Mouse (Mus musculus) kidney, postnatal 0 days (tissue): ENCODE results near the gene Lrp5. TPM values are rescaled to one million over a fixed set of nuclear protein-coding genes. Genes with fewer than 3 reads are reported as not detected.
"Not testable (repeated sequence)": the region's sequence is repeated elsewhere in the genome, so short reads cannot be mapped to it uniquely, and the experiment has no call there.

ENCODE experiments used
- ATAC-seq: fragments of 200-750 bp; cut with Nextera tagmentation; replicated peaks from 2 replicates; pipeline ENCODE4 v1.8.0; 2017; ENCODE audit warnings: low read depth, moderate number of reproducible peaks, moderate TSS enrichment, moderate library complexity; ENCODE audit not compliant: low FRiP score
- DNase-seq: peaks from one replicate; pipeline ENCODE4 v3.0.0-alpha.2; 2016; ENCODE audit warnings: low spot score
- H3K27ac ChIP-seq: fragments of 300-500 bp; sonication (generic); 2 replicates; pipeline ENCODE4 v1.5.1; 2014; ENCODE audit warnings: mild to moderate bottlenecking
- H3K27me3 ChIP-seq: fragments of 300-500 bp; sonication (generic); 2 replicates; pipeline ENCODE4 v1.6.1; 2014; ENCODE audit warnings: low read length, mixed read lengths; ENCODE audit not compliant: insufficient read depth
- H3K36me3 ChIP-seq: fragments of 300-500 bp; sonication (generic); 2 replicates; pipeline ENCODE4 v1.6.1; 2014; ENCODE audit warnings: low read length, mixed read lengths; ENCODE audit not compliant: insufficient read depth
- H3K4me1 ChIP-seq: fragments of 300-500 bp; sonication (generic); replicated peaks from 2 replicates; pipeline ENCODE4 v1.6.1; 2014; ENCODE audit warnings: antibody characterized with exemption, low read length, mixed read lengths; ENCODE audit not compliant: insufficient read depth
- H3K4me2 ChIP-seq: fragments of 300-500 bp; sonication (generic); 2 replicates; pipeline ENCODE4 v1.6.1; 2014; ENCODE audit warnings: mild to moderate bottlenecking, low read length, moderate library complexity, mixed read lengths
- H3K4me3 ChIP-seq: fragments of 300-500 bp; sonication (generic); replicated peaks from 2 replicates; pipeline ENCODE4 v1.5.1; 2014; ENCODE audit warnings: low read depth, low read length
- H3K9ac ChIP-seq: fragments of 300-500 bp; sonication (generic); 2 replicates; pipeline ENCODE4 v1.6.1; 2014; ENCODE audit warnings: low read depth, low read length
- H3K9me3 ChIP-seq: fragments of 300-500 bp; sonication (generic); replicated peaks from 2 replicates; pipeline ENCODE4 v1.6.1; 2016; ENCODE audit warnings: low read length, inconsistent platforms, mixed read lengths
- CTCF ChIP-seq: IDR thresholded peaks from 2 replicates; pipeline ENCODE4 v1.5.1; 2016; ENCODE audit warnings: antibody characterized with exemption, low read depth, mild to moderate bottlenecking, moderate library complexity
- WGBS: fragments of 180-500 bp; shearing (Covaris S2); extraction: QIAGEN DNeasy Blood & Tissue Kit; methylation state at CpG from one replicate; pipeline ENCODE4 v1.1.7; 2014; 5-methylcytosine and 5-hydroxymethylcytosine counted together
- polyA plus RNA-seq: library from polyadenylated mRNA; unstranded; fragments of >200 nt; fragmentation: Nextera tagmentation; extraction: Ambion mirVana; gene quantifications from 2 replicates; pipeline ENCODE4 v1.2.1, GENCODE M21; 2015

The Lrp5 gene
- polyA plus RNA-seq, 1 experiment from 2014 or later: 3.5 TPM

DNA sequence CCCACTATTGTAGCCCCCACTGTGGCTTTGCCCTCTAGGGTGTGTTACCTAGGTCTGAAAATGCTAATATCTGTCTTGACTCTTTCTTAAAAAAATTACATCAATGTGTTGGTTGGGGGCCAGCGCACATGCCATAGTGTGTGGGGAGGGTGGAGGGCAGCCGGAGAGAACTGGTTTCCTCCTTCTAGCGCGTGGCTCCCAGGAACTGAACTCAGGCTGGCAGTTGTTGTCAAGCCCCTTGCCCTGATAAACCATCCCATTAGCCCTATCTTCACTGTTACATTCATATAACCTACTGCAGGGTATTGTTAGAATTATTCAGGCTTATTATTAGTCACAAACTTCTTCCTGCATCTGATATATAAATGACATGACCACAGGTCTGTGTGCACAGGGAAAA, 96.4 kb downstream of the Lrp5 start:
- TF ChIP-seq CTCF: no peak
- Histone ChIP-seq H3K4me2 (no peak overlapping the region), H3K36me3 (peaks cover 76% of the 10 kb centered on the region), H3K9me3 (no peaks in the 10 kb centered on the region), H3K4me3 (no peak overlapping the region), H3K4me1 (no peaks in the 10 kb centered on the region), H3K27me3 (no peaks in the 10 kb centered on the region), H3K9ac (no peak overlapping the region), H3K27ac (no peak overlapping the region)
- WGBS: 91% methylated on average over 4 of the region's 4 CpGs
- DNase-seq (no peak), ATAC-seq (no peak)

DNA sequence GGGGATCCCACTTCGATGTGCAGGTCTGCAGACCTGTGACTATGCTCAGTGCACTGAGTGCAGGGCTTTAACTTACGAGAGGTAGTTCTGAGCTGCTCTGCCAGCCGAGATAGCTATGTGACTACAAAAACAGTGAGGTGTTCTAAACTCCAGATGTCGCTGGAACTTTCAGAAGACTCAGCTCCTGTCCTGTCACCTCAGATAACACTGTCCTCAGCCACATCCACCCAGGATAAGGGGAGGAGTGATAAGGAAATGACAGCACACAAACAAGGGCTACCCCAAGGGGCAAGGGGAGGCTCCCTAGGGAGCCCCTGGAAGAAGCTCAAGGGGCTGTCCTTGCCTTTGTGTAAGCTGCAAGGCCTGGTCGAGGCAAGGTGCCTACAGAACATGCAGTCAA, 96.8 kb downstream of the Lrp5 start:
- no peak overlapping the region for H3K4me2 ChIP-seq
- ATAC-seq (no peak), DNase-seq (no peak)
- no peaks in the 10 kb centered on the region for H3K4me1 ChIP-seq
- H3K36me3 ChIP-seq: peaks cover 74% of the 10 kb centered on the region
- H3K27me3 ChIP-seq: no peaks in the 10 kb centered on the region
- WGBS: 89% methylated on average over 5 of the region's 5 CpGs
- no peak overlapping the region for H3K27ac ChIP-seq
- H3K9ac ChIP-seq: no peak overlapping the region
- no peaks in the 10 kb centered on the region for H3K9me3 ChIP-seq
- no peak overlapping the region for H3K4me3 ChIP-seq
- no peak for TF ChIP-seq CTCF

DNA sequence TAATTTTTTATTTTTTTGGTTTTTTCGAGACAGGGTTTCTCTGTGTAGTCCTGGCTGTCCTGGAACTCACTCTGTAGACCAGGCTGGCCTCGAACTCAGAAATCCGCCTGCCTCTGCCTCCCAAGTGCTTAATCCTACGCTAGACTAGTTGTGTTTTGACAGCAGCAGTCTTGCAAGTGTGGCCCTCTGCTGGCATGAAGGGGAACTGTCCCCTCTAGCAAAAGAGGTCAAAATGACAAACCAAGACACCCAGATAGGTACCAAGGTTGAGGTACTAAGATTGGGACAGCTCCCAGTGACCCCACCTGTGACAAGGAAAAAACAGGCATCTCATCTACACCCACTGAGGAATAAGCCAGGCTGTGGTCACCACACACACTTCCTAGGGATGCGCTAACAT, 98.6 kb downstream of the Lrp5 start:
- H3K9ac ChIP-seq, DNase-seq, ATAC-seq, H3K4me1 ChIP-seq, H3K27ac ChIP-seq, H3K9me3 ChIP-seq, H3K4me3 ChIP-seq, H3K4me2 ChIP-seq, H3K27me3 ChIP-seq: not testable (repeated sequence)
- peaks cover 70% of the 10 kb centered on the region for H3K36me3 ChIP-seq
- 92% methylated on average over 5 of the region's 5 CpGs for WGBS
- peak; percentile 57 for TF ChIP-seq CTCF

DNA sequence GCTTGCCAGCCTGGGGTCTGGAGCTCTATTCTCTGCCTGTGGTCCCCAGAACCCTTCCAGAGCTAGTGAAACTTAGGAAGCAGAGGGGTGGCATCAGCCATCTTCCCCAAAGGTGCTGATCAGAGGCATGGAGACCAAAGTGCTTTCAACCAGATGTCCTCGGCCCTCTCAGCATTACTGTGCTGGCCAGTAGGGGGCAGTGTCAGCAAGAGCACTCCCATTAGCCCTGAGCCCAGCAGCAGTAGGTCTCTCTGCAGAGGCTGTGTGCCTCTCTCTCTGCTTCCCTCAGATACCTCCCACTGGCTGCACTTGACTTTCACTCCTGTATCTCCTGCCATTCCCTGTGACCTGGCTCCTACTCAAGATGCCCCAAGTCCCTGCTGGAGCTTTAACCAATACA, 99.8 kb downstream of the Lrp5 start:
- Histone ChIP-seq H3K4me2 (no peak overlapping the region), H3K4me3 (no peak overlapping the region), H3K36me3 (peaks cover 59% of the 10 kb centered on the region), H3K27ac (no peak overlapping the region), H3K4me1 (no peaks in the 10 kb centered on the region), H3K9ac (no peak overlapping the region), H3K9me3 (no peaks in the 10 kb centered on the region), H3K27me3 (no peaks in the 10 kb centered on the region)
- TF ChIP-seq CTCF: peak; percentile 76
- ATAC-seq (no peak; the same call in 1 of the 2 replicates), DNase-seq (peak; percentile 53)
- 17% methylated on average over 1 of the region's 1 CpGs for WGBS

DNA sequence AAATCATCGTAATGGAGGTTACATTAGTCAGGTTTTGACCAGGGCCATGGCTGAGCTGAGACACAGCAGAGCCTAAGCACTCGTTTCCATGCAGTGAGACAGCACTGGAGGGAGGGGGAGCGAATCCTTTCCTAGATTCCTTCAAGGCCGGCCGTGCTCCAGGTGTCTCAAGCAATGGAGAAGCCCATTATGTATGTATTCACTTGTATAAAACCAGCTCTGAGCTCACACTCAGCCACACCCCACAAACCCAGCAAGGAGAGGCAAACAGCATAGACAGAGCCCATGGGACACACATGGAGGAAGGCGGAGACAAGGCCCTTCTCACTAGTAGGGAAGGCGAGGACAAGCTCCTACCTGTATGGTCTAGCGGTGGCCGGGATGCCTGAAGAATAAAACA, 100.3 kb downstream of the Lrp5 start:
- peaks cover 54% of the 10 kb centered on the region for H3K36me3 ChIP-seq
- H3K27me3 ChIP-seq: no peaks in the 10 kb centered on the region
- H3K9me3 ChIP-seq: no peaks in the 10 kb centered on the region
- WGBS: 96% methylated on average over 9 of the region's 9 CpGs
- no peak overlapping the region for H3K9ac ChIP-seq
- DNase-seq: no peak
- H3K4me3 ChIP-seq: no peak overlapping the region
- TF ChIP-seq CTCF: no peak
- H3K4me2 ChIP-seq: no peak overlapping the region
- H3K4me1 ChIP-seq: no peaks in the 10 kb centered on the region
- ATAC-seq: no peak
- H3K27ac ChIP-seq: no peak overlapping the region

DNA sequence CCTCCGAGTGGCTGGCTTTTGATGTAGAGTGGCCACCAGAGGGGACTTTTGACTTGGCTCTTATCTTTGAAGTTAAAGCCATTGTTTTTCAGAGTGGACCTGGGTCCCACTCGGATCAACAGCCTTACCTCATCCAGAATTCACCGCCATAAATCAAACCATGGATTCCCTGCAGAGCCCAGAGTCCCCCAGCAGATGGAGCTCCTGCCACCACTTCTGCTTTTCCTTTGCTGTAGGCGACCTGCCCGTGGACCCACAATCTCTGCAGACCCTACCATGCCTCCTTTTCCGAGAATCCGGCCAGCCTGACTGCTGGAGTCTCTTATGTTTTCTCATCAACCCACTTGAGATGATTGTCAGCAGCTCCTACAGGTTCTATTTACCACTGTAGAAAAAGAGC, 105.0 kb downstream of the Lrp5 start:
- ATAC-seq (no peak), DNase-seq (peak; percentile 62)
- no peak overlapping the region for H3K27ac ChIP-seq
- peak; percentile 73 for TF ChIP-seq CTCF
- no peaks in the 10 kb centered on the region for H3K4me1 ChIP-seq
- H3K36me3 ChIP-seq: peaks cover 23% of the 10 kb centered on the region; the same call in 1 of the 2 replicates
- H3K4me3 ChIP-seq: no peak overlapping the region
- H3K9me3 ChIP-seq: no peaks in the 10 kb centered on the region
- H3K27me3 ChIP-seq: no peaks in the 10 kb centered on the region
- H3K9ac ChIP-seq: no peak overlapping the region
- 34% methylated on average over 7 of the region's 7 CpGs for WGBS
- no peak overlapping the region for H3K4me2 ChIP-seq

DNA sequence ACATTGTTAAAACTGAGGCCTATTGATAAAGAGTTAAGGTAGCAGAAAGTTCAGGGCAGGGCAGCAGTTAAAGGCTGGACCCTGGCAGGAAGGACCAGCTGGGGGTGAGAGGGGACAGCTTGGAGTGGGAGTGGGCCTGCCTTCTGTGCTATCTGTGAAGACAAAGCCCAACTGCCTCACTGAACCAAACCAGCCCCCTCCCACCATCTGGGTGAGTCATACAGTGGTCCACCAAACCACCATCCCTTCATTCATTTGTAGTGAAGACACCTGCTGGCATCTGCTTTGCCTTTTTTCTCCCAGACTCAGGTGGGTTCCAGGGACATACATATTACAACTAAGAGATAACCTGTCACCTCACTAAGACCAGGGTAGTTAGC, 108.5 kb downstream of the Lrp5 start:
- no peak overlapping the region for H3K4me3 ChIP-seq
- no peaks in the 10 kb centered on the region for H3K27me3 ChIP-seq
- ATAC-seq: no peak

More for the DNA sequence above, 108.5 kb downstream of the Lrp5 start:
- TF ChIP-seq CTCF: no peak
- H3K27ac ChIP-seq: no peak overlapping the region
- no peak overlapping the region for H3K4me2 ChIP-seq
- peaks cover 16% of the 10 kb centered on the region for H3K4me1 ChIP-seq
- no peak for DNase-seq
- no peaks in the 10 kb centered on the region for H3K9me3 ChIP-seq
- no peaks in the 10 kb centered on the region for H3K36me3 ChIP-seq
- H3K9ac ChIP-seq: no peak overlapping the region
